Mouse (Mus musculus) regulatory T cell (primary cell): ENCODE measurements around the gene Mad2l2.
"Not testable (repeated sequence)": the region's sequence is repeated elsewhere in the genome, so short reads cannot be mapped to it uniquely, and the experiment has no call there.

Source experiments
- in situ Hi-C: fragments of 300-600 bp; cut with MboI, MseI; formaldehyde crosslinking; loops from one replicate; pipeline ENCODE4 v1.15.1; 2025; ENCODE audit warnings: high pct_unique_total_duplicates

Gene Mad2l2

DNA sequence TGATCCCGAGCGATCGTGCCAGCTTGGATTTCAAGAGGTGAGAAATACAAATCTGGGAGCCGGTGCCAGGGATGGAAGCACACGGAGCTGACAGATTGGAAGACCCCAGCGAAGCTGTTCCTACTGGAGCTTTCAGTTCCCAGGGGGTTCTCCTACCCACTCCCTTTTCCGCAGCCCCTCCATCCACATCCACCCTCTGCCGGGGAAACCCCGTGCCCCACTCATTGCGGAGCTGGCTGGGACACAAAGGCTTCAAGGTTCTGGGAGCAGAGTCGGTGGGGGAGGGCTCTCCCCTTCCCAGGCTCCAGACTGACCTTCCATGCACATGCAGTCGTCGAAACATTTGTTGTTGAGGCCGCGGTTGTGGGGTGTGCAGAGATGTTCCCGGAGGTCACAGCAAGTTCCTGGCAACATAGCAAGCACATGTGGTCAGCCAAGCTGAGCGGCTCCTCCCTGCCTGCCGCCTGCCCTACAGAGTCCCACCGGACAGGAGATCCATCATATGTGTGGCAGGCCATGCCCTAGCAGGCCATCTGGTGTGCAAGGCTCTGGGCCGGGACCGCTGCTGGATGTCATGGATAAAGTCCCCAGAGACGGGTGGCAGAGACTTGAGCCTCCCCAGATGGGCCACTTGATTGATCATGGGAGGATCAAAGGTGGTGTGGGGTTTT is 22.4 kb upstream of the Mad2l2 start:
- in situ Hi-C loops = no loop called here

DNA sequence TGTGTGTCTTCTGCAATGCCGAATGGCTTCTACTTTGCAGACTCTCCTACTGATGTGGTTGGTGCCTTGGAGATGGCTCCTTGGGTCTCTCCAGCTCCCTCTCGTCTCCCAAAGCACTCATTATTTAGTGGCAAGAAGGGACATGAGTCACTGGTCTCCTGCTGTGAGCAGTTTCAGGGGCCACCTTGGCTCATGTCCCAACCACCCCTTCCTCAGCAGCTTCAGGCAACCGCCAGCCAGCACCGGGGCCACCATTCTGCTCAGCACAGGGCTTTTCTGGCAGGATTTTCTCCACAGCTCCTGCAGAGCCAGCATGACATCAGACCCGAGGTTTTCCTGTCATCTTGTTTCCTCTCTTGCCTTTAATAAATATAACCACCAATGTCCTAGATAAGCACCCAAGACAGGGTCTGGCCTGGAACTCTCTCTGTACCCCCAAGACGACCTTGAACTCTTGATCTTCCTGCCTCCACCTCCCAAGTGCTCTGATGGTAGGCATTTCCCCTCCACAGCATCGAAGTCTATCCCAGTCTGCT is 21.6 kb upstream of the Mad2l2 start:
- in situ Hi-C loops = no loop called here

DNA sequence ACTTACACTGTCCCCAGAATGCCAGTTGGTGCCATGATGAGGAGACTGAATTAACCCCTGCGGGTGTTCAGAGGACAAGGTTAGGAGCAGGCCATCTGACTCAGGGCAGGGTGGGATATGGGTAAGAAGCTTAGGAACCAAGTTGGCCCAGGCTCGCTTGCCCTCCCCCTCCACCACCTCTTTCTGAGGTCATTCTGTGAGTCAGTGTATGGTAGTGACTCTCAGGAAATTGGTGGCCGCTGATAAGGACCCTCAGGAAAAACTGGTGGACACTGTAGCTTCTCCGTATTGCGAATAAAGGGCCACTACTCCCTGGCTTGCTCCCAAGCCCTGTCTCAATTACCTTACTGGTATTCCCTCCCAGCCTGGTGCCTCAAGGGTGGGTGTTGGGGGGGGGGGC is 21.0 kb upstream of the Mad2l2 start:
- in situ Hi-C loops = no loop called here

DNA sequence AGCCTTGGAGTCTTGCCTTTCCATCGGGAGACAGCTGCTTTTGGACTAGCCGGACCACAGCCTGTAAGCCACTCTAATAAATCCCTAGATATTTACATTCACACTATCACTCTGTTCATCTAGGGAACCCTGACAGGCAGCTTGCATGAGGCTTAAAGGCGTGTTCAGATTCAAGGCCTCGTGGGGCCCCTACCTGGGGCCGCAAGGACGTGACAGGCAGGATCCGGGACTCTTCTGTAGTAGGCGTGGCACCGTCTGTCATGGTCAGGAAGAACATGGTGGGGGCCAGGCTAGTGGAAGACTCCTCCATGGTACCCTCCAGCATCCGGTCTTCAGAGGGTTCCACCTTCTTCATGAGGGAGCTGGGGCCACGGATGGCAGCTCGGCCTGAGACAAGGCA is 17.7 kb upstream of the Mad2l2 start:
- in situ Hi-C loops = loop anchor here (5.0 kb wide), 2 partner anchors 50 to 290 kb away; partner anchors contain the start of genes Fbxo2 and Fbxo44

DNA sequence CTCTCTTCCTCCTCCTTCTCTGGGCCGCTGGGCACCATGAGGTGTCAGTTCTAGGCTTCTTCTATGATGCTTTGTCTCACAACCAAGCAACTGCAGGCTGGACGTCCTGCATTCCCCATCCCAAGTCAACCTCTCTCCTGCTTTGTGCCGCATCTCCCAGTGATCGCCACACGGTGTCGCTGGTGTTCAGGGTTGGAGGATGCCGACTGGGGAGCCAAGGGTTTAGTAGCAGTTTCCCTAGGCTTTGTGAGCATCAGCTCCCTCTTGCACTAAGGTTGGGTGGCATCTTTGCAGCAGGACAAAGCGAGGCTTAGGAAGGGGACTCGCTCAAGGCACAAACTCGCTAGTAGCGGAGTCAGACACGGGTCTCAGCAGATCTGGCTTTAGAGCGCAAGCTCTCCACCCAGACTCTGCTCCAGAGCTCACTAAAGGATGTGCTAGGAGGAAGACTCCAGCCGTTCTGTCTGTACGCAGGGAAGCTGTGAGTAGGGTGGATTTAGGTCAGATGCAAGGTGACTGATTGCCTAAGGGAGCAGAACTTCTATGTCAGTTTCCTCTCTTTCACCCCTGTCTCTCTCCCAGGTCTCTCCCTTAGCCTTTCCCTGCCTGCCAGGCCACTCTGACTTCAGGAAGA is 15.3 kb upstream of the Mad2l2 start:
- in situ Hi-C loops = loop anchor here (5.0 kb wide), 2 partner anchors 47 to 287 kb away; partner anchors contain the start of genes Fbxo2 and Fbxo44

DNA sequence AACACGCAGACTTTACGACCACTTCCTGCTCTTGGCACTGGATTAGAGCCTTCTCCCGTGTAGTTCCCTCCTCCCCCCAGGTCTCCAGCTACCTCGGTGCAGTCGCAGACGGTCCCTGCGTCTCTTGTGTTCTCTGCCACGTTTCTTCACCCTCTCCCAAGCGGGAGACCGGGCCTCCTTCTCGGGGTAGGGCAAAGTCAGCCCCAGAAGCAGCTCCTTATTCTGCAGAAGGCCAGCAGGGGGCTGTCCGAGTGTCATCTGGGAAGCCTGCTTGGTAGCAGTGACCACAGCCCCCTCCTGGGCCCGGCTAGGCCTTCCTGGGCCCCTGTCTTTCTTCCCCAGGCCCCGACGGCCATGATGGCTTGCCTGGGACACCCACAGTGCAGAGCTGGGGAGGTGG is 14.7 kb upstream of the Mad2l2 start:
- in situ Hi-C loops = no loop called here

DNA sequence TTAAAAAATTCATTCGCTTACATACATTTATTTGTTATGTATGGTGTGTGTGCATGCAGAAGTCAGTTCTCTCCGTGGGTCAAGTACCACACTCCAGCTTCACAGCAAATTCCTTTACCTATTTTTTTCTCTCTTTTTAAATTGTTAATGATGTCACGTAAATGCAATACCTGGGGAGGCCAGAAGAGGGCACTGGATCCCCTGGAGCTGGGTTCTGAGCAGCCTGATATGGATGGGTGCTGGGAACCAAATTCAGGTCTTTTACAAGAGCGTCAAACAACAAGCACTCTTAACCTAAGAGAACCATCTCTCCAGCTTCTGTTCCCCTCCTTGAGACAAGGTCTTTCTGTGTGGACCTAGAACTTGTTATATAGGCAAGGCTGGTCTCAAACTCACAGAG is 13.5 kb upstream of the Mad2l2 start:
- in situ Hi-C loops = no loop called here

DNA sequence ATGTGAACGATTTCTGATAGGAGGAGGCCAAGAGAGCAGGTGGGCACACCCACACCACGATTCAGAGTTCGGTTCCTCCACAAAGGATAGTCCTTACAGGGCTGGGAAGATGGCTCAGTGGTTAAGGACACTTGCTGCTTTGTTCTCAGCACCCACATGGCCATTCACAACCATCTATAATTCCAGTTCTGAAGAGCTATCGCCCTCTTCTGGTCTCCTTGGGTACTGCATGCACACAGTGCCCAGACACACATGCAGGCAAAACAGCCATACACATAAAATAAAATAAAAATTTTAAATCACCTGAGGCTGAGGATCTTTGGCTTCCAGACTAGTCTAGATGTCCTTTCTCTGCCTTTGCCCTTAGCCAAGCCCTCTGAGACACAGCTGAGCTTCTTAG is 12.8 kb upstream of the Mad2l2 start:
- in situ Hi-C loops = no loop called here

DNA sequence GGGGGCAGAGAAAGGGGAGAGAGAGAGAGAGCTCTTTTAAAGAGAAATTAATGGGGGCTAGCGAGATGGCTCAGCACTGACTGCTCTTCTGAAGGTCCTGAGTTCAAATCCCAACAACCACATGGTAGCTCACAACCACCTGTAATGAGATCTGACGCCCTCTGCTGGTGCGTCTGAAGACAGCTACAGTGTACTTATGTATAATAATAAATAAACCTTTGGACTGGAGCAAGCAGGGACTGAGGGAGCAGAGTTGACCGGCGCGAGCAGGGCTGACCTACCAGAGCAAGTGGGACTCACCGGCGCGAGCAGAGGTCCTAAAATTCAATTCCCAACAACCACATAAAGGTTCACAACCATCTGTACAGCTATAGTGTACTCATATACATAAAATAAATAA is 10.6 kb upstream of the Mad2l2 start:
- in situ Hi-C loops = not testable (repeated sequence)

DNA sequence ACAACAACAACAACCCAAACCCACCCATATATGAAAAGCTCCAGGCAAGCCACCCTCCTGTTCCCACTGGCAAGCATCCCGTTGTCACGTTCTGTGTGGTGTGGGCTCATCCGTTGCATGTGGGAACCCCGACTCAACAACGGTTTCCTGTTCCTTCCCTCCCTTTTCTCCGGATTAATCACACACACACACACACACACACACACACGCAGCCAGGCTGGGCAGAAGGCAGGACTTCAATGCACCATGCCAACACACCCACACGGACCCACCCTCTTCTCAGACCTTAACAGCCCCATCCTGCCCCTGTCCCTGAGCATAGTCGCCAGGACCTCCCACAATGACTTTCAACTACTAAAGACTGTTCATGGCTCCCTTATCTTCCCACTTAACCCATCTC is 9.6 kb upstream of the Mad2l2 start:
- in situ Hi-C loops = no loop called here

DNA sequence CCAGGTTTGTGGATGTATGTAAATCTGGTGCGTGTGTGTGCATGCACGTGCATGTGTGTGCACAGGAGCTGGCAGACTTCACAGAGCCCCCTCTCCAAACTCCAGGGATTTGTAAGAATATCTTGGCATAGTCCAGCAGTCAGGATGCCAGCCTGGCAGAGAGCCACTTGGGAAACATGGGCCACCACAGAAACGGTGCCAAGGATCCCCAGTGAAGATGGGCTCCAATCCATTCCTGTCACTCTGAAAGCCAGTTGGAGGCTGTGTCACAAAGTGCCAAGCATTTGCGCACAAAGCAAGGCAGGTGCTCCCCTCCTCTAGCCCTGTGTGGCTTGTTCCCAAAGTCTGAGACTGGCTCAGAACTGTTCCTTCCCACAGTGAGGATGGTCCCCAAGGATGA is 8.8 kb upstream of the Mad2l2 start:
- in situ Hi-C loops = no loop called here

DNA sequence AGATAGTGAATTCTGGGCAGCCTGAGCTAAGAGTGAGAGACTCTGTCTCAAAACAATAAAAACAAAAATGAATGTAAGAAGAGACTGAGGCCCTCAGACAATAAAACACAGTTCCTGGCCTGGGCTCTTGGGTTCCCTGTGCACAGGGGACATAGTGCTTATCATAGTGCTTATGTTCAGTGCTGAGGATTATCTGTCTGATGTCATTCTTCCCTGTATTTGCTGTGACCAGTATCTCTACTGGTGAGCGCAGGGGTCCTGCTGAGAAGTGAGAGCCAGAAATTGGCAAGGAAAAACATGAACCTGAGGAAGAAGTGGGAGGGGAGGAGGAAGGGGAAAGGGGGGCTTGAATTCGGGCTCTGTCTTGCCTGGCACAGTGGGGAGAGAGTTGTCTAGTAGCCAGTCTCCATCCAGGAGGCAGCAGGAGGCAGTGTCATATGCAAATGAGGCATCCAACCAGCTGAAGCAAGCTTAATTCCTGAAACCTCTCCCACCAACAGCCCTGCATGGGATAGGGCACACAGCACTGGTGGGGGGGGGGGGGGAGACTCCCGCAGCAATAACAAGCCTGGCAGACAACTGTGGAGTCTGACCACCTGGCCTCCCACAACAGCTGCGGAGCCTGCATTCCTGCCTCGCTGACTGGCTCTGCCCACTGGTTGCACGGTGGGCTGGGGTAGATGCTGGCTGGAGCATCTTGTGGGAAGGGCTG is 8.0 kb upstream of the Mad2l2 start:
- in situ Hi-C loops = no loop called here

DNA sequence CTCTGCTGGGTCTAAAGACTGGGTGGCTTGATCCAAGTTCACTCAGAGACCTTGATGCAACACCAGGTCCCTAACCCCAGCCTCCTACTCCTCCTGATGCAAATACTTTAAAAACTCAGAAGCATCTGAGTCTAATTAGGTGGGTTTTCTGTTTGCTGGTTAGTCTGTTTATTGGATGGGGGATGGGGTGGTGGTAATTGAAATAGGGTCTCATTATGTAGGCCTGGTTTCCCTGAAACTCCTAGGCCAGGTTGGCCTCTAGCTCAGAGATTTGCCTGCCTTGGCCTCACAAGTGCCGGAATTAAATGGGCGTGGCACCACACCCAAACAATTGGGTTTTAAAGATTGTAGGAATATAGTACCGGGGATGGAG is 7.5 kb upstream of the Mad2l2 start:
- in situ Hi-C loops = no loop called here

DNA sequence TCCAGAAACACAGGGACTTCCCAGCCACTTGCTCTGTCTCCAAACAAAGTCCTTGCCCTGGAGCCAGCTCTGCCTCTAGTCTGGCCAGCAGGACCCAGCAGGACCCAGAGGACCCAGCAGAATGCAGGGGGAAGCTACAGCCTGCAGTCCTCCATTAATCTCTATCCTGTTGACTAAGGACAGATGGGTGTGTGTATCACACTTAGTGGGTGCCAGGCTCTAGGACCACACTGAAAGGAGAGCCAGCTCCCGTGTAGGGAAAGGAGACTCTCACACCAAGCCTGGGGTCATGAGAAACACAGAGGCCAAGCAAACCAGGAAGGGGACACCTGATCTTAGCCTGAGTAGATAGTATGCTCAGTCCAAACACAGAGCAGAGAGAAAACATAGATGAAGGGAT is 1.9 kb upstream of the Mad2l2 start:
- in situ Hi-C loops = no loop called here

DNA sequence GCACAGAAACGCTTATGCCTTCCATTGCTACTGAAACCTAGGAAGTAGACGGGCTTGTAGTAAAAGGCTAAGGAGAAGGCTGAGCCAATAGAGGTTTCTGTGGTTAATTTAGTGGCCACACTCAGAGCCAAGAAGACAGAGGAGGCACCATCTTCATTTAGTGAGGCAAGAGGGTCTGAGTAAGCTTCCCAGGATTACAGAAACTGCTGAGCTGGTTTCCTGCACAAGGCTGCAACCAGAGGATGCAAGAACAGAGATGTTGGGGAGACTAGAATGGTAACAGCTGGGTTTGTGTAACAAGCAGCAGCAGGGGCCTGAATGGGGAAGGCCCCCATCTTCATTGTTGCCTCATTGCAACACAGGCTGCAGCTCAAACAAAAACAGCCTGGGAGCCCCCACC is 1.5 kb upstream of the Mad2l2 start:
- in situ Hi-C loops = no loop called here

DNA sequence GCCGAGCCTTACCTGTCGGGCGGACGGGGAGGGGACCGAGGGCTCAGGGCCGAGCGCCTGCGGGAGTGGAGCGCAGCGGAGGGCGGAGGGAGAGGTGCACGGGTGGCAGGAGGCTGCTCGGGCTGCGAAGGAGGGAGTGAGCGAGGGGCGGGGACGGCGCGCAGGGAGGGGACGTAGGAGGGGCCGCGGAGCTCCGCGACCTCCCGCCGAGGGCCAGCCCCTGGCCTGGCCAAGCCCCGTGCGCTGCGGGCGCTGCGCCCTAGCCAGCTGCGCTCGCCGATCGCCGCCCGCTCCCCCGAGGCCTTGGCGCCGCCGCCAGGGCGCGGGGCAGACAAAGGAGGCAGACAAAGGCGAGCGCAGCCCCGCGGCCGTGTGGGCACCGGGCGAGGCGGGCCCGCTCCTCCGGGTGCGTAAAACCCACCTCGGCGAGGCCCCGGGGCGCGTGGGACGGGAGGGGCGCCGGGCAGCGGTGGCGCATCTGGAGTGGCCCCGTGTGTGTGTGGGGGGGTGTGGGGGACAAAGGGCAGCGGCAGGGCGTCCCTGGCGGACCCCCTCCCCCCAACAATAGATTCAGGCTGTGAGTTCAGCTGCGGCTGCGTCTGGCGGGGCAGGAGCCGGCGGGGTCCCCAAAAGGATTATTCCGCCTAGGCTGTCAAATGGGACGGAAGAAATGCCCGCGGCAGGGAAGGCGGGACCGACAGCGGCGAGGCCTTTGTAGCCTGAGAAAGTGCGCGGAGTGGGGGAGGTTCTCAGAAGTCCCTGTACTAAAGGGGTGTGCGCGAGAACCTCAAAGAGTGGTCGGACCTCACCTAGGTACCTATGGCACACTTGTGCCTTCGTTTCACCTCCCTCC is 603 bp downstream of the Mad2l2 start, which contains the start of gene Draxin:
Gene Draxin, minus strand, starts transcription at position 138 of the 853 bp plus-strand sequence.
- in situ Hi-C loops = no loop called here

DNA sequence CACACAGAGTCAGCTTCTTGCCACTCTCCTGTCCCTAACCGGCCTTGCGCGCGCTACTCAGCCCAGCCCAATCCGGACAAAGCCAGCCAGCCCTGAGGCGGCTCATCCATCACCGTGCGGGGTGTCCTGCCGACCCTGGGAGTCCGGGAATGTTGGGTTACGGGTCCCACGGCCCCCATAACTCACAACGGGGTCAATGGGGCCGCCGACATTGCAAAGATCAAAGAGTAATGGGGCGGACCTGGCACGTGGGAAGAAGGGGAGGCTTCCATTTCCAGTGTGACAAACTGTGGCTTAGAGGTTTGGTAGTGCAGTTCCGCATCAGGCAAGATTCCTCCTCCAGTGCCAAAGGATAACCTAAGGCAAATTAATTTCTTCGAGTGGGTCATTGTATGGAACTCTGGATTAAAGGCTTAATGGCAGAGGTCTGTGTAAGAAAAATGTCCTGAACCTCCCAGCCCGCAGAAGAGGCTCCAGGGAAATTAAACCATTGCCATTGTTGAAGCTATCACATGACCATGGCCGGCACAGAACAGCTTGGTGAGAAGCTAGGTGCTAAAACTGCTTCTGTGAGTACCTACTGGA is 1.4 kb downstream of the Mad2l2 start:
- in situ Hi-C loops = no loop called here

DNA sequence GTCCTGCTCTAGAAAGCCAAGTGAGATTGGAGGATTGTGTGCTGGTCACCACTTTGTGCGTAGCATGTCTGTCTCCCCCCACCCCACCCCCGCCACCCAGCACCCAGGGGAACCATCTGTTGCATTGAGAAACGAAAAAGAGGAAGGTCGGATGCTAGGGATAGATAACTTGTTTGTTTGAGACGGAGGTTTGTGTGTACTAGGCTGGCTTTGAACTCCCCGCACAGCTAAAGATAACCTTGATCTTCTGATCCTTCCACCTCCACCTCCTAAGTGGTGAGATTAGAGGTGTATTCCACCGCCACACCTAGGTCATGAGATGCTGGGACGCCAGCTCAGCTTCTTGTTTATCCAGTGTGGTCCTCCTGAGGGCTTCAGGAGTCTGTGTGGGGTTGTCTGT is 4.8 kb downstream of the Mad2l2 start:
- in situ Hi-C loops = no loop called here

DNA sequence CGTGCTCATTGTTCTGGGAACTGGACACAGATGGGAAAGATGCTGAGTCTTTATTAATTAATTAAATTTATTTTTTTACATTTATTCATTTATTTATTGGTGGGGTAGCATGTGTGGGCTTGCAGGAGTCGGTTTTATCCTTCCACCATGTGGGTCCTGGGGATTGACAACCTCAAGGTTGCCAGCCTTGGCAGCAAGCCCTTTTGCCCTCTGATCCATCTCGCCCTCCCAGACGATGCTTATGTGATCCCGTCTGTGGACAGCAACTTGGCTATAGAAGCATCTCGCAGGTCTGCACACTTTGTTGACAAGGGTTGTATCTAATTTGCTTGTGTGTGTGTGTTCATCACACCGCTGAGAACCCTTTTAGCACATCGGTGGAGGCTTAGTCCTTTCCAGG is 7.3 kb downstream of the Mad2l2 start:
- in situ Hi-C loops = no loop called here

DNA sequence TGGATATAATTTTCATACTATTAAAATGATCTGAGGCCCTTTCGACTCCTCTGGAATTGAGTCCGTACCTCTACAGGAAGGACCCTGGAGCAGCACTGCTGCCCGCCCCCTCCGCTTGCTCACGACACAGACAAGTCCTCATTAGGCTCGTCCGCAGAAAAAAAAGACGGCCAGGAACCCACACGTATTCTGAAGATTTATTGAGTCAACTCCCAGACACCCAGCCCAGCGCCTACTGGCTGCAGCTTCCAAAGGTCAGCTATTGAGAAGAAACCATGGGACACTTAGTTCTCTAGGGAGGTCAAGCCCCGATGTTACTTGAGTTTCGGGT is 9.5 kb downstream of the Mad2l2 start:
- in situ Hi-C loops = no loop called here
